Mouse (Mus musculus) thymus, postnatal 4 days (tissue): ENCODE measurements around the gene Ramp1.
A peak's percentile ranks its signal among the peaks of the same experiment; 100 is the strongest.

Experiments
- DNase-seq: peaks from one replicate; pipeline ENCODE4 v3.0.0; 2021

Ramp1 gene

DNA sequence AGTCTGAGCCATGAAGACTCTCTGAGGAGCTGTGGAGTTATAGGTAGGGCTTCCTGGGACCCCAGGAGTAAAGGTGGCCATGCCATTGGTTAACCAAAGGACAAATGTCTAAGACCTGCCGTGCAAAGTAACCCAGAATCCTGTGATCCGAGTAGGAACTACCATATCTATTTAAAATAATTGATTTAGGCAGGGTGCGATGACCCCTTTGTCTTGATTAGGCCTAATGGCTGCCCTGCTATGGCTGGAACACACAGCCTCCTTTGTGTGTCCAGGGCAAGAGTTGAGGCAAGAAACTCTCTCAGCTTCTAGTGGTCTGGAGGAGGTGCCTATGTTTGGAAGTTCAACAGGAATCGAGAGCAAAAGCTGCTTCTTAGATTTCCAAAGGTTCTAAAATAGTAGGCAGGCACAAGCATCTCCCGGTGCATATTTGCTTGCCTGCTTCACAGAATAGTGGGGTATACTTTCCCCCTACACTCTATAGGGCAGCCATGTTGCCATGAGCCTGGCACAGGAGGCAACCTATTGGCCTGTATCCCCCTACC, 24.7 kb downstream of the Ramp1 start:
- no peak for DNase-seq

DNA sequence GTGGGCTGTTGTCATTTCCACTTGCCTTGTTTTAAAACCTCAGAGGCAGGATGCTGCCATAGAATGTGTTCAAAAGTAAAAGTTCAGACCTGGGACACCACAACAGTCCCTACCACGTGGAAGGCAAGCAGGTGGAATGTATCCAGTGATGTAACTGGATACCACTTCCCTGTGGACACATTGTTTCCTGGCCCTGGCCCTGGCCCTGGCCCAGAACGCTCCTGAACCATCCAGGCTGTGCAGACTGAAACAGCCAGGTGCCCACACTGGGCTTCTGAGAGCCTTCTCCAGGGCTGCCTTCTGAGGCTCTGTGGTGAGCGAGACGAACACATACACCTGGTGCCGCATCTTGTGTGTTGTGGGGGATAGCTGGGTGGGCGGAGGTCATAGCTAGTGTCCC, 26.0 kb downstream of the Ramp1 start:
- DNase-seq: no peak

DNA sequence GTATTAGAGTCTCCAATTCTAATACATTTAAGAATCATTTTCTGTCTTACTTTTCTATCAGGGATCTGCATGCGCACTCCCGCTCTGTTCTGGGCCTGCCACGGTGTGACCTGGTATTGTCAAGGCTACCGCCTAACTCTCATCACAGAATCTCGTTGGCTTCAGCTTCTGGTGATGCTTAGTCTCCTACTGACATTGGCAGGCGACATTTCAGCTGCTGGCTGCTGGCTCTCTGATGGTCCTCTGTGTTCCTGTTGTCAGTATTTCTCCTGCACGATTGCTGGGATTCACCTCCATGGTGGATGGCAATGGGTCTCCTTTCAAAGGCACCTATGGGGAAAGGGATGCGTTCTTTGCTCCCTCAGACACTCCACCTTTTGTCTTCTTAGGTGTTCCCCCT, 26.7 kb downstream of the Ramp1 start:
- DNase-seq: no peak

DNA sequence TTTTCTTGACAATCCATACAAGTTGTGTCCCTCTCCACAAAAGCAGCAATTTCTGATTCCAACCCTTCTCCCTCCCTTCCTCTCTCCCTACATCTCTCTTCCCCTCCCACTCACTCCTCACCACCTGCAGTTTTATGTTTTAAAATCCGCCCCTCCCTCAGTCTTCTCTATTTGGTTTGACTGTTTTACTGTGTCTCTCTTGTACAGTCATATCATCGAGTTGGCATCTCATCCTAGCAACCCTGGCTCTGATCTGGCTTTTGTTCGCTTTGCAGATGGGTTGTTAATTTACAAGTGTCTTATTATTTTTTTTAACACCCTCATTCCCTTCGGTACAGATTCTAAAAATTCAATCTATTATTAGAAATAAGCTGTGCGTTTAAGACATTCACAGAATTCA, 27.3 kb downstream of the Ramp1 start:
- DNase-seq: no peak

DNA sequence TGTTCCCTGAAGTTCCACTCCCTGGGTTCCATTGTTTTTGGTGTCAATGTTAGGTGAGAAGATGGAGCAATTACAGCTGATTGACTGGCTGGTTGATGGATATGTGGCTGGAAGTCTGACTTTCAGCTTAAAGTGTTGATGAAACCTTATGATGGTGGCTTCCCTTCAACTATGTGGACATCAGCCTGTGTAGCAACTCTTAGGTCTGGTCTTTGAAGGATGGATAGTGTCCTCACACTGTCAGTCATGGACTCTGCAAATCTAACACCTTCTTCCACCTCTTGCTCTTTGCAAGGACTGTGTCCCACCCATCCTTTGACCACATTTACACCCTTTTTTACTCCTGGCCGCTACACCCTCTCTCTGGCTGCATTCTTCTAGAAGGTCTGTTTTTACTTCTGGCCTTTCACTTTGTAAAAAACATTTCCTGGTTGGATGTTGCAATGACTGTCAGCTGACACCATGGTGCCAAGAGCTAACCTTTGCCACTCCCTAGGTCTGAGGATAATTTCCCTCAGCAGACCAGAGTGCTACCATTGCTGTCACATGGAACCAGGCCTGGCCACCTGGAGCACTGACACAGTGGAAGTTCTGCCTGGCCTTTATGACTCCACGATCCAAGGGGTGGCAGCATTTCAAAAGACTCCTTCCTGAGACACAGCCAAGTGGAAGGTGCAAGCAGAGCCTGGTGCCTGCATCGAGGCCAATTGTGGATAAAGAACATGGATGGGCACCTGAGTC, 27.9 kb downstream of the Ramp1 start:
- DNase-seq: no peak

DNA sequence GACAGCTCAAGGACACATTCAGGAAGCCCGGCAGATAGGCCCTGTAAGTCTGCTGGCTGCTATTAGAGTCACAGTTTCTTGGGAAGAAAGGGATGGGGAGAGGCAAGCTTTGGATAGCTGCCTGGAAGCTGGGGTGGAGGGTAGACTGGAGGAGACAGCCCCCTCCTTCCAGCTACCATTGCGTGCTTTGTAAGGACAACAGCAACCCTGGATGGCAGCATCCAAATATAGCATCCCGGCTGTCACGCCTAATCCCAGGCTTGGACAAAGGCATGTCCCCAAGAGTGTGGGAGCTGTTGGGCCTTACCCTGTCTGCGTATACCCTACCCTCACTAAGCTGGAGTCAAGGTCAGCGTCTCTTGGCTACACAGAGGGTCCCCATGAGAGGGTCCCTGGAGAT, 29.7 kb downstream of the Ramp1 start:
- DNase-seq: no peak

DNA sequence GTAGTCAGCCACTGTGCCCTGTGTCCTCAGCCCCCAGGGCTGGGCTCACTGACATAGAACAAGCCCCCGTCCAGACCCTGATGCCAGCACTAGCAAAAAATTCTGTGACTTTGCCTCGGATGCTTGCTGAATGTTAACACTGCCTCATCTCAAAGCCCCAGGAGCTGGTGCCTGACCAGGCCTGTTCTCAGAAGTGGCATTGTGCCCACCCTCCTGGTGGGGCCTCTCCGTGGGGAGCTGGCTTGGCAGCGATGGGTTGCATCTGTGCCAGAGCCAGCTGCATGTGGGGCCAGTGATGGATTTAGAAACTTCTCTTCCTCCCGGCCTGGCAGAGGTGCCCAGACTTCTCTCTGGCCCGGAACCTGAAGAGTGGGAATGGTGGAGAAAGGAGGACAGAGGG, 30.2 kb downstream of the Ramp1 start:
- DNase-seq: no peak

DNA sequence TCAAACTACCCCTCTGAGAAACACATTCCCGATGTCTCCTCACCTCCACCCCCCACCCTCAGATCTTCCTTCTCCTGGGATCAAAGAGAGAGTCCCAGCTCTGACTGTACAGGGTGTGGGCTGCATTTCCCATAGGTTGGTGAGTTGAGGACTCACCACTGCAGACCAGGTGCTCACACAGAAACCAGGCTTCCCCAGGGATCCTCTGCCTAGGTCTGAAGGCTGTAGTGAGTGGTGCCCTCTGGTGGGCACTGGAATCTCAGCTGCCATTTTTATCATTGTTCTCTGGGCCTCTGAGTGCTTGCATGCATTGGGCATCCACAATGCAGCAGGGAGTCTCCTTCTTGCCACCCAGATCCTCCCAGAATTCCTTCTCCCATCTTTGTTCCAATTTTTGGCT, 31.5 kb downstream of the Ramp1 start:
- peak; percentile 87 for DNase-seq

DNA sequence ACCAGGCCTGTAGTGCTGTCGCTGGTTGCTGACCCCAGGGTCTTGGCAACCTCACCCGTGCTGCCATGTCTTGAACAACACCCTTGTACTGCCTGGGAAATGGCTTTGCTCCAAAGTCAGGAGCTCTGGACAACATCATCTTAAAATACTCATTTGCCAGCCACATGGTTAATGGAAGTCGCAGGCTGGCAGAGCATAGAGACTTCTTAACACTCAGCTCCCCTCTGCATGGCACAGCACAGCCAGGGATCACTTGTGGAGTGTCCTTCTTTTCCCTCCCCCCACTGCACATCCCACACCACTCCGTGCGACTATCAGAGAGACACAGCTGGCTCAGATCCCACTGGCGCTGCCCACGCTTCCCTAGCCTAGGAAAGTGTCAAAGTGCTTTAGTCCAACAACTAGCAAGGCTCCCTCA, 32.0 kb downstream of the Ramp1 start:
- DNase-seq: no peak

DNA sequence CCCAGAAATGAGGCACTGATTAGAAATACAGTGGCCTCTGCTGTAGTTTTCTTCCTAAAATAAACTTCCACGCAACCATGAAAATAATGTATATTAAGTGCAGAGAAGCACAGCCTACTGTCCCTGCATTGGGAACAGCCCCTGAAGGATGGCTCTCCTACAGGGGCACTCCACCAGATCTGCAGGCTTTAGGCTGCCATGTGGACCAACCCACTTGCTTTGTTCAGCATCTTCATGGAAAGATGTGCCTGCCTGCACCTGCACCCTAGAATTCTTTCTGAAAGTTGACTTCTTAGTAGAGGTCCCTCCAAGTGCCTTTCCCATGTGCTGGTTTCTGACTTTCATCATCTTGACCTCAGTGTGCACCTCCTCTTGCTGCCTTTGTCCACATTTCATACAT, 35.6 kb downstream of the Ramp1 start:
- DNase-seq: no peak

DNA sequence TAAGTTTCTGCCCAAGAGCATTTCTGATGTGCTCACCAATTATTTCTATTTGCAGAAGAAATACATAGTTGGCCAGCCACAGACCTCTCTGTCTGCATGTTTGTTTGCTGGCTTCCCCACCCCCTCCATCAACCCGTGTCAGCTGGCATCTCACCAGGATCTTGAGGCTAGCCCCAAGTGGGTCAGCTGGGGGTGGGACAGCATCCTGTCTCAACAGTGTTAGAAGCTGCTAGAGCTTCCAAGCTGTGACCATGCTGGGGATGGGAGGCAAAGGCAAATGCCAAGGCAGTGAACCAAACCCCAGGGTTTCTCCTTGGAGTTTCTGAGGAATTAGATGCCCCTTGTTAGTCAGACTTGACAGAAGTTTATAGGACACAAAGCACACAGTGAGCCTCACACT, 36.4 kb downstream of the Ramp1 start:
- DNase-seq: no peak

DNA sequence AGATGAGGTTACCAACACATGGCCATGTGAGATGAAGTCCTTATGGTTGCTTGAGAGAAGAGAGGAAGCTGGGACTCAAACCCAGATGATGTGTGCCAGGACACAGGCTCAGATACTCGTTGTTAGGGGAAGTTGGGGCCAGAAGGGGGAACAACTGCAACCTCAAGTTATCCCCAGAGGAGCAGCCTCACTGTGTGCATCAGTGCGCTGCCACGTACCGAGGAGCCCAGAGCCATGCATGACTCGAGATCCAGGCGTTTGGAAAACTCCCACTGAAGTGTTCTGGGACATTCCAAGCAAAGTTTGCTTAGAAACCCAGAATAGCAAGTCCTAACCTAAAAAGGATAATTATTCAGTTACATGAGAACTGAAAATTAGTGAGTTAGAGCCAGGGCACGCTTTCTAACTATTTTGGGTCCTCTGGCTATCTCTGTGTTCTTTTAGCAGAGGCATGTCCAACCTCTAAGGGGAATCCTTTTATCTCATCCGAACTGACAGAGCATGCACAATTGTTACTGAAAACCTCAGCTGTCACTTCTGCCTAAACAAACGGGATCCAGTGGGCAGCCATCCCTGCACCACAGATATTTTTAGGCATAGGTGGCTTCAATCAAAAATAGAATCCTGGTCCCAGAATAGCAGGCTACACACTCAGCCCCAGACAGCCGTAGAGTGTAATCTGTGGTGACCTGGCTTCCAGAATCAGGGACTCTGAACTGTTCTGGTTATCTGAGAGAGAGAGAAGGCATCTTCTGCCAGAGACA, 37.1 kb downstream of the Ramp1 start:
- DNase-seq: no peak

DNA sequence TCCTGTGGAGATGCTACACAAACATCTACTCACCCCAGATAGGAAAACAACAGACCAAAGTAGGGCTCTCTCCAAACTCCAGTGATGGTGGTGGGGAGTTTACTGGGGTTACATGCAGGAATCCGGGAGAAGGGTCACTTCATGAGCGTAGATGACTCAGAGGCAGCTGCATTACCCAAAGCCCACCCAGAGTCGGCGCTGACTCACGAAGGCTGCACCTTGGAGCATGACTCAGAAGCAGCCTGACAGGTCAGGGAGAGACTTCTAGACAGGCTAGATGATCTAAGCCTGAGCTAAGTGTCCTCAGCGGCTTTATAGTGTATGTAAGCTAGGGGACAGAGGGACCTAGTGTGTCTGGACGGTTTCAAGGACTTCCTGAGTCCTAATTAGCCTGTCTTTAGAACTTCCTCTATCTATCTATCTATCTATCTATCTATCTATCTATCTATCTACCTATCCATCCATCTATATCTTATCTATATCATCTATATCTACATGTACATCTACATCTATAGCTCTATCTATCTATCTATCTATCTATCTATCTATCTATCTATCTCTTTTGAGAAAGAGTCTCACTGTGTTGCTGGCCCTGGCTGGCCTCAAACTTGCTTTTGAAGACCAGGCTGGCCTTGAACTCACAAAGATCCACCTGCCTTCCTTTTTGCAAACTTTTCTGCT, 40.2 kb downstream of the Ramp1 start:
- no peak for DNase-seq

DNA sequence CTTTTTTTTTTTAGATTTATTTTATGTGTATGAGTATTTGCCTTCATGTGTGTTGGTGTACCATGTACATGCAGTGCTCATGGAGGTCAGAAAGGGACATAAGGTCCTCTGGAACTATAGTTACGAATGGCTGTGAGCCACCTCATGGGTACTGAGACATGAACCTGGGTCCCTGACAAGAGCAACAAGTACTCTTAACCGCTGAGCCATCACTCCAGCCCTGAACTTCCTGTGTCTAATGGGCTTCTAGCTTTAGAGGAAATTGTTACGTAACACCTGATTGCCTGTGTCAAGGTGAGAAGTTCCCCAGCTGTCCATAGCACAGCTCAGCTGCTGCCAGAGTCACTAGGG, 40.7 kb downstream of the Ramp1 start:
- no peak for DNase-seq

DNA sequence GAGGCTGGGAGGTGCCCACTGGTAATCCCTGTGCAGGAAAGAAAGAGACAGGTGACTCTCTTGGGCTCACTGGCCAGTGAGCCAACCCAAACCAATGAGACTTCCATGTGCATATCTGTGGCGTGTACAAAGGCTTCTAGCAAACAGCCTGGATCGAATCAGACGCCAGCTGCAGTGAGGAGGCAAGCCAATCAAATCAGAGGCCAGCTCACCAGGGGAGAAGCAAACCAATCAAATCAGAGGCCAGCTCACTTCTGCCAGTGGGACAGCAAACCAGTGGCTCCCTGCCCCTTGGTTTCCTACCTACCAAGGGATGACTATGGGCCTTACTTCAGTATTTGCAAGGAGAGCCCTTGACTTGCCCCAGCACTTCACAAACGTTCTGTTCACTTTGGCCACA, 46.9 kb downstream of the Ramp1 start:
- DNase-seq: no peak

DNA sequence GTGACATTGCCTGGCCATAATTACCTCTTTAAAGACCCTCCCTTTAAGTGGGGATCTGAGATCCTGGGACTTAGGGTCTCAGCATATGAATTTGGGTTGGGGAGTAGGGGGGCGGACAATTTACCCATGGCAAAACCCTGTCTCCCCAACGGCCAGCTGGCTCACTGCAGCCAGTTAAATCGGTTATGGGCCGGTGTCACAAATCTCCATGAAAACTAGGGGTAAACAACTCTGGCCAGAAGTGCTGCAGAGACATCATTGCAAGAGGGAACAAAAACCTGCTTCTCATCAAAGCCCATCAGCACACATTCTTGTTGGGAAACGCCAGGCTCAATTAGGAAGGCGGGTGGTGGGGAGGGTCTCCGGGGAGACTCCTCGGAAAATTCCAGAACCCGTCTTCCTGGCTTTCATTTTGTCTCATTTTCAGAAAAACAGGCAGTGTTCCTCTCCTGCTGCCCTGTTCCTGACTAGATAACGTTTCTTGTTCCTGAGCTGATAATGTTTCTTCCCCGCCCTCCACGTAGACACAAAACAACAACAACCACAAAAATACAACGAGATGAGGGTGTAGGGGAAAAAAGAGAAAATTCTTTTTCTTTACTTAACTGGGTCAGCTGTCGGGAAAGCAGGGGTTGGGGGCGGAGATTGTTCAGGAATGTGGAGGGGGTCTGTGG, 47.9 kb downstream of the Ramp1 start:
- no peak for DNase-seq

DNA sequence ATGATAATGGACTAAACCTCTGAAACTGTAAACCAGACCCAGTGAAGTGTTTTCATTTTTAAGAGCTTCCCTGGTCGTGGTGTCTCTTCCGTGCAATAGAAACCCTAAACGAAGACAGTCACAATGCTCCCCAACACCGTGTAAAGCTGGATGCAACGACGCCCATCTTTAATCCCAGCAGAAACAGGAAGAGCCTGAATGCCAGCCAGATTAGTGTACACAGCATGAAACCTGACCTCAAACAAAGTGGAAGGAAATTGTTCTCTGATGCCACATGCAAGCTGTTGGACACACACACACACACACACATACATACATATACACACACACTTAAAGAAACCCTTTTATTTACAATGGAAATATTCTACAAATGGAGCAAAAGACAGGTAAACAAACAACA, 51.5 kb downstream of the Ramp1 start:
- DNase-seq: no peak

DNA sequence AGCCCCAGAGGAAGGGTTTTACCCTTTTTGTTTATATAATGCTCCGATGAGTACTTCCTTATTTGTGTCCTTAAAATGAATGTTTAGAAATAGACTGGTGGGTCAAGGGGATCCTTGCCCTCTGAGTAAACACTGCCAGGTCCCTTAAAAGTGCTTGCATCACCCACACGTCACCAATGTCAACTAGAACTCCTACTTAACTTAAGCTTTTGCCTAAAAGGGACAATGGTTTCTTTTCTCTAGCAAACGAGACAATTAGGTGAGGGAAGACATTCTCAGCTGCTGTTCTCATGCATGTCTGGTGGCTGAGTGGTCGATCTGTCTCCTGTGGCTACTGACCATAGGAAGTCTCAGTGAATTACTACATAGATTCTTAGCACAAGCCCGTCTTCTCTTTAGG, 52.3 kb downstream of the Ramp1 start:
- no peak for DNase-seq

DNA sequence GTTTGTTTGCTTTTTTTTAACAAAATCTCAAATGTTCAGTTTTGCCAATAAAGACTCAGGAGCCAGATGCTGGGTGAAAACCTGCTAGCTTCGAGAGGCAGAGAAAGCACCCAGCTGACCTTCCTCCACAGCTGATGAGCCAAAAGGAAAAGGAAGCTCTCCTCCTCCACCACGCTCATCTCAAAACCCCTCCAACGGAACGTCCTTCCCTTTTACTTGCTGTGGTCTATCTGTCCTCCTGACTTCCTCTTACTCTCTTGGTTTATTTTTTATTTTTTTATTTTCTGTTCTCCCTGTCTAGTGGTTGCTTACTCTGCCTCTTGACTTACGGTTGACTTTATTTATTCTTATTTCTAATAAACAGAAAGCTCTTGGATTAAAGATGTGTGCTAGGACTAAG, 55.8 kb downstream of the Ramp1 start:
- no peak for DNase-seq

DNA sequence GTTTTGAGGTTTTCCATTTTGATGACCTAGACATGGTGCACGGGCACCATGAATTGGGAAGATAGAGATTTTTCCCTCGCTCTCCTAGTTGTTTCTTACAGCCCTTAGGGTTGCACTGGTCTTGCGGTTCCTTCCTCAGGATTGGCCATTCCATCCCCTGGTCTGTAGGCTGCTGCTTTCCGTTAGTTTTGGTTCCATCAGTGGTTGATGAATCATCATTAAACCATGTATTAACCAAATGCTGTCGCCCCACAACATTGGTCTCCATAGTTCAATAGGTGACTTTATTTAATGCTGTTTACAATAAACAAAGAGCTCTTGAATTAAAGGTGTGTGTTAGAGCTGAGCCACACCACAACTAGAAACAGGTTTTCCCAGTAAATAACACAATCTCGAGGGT, 58.1 kb downstream of the Ramp1 start:
- no peak for DNase-seq

DNA sequence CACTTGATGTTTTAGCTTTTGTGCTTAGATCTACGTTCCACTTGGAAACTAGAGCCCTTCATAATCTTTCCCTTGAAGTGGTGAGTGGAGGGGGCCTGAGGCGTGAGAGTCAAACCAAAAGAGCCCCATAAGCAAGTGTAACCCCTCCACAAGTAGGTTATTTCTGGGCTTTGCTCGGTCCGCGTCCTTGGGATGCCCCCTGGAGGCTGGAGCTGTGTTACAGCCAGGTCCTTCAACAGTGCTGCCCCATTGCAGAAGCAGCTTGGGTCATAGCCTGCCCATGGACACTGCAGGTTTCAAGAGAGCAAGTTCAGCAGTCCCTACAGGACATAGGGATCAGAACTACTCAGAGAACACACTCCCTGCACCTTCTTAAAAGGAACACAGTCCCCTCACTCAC, 59.5 kb downstream of the Ramp1 start:
- peak; percentile 85 for DNase-seq

DNA sequence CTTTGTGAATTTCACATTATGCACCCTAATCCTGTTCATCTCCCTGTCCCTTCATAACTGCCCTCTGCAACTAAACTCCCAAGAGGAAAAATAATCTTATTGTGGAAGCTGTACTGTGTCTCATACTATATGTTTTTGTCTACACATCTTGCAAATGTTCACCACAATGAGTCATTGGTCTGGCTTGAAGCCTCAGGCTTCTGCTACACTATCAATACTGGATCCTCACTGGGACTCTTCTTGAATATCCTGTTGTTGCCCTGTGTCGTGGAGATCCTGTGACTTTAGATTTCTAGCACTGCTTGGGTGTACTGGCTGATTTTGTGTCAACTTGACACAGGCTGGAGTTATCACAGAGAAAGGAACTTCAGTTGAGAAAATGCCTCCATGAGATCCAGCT, 60.2 kb downstream of the Ramp1 start:
- DNase-seq: no peak

DNA sequence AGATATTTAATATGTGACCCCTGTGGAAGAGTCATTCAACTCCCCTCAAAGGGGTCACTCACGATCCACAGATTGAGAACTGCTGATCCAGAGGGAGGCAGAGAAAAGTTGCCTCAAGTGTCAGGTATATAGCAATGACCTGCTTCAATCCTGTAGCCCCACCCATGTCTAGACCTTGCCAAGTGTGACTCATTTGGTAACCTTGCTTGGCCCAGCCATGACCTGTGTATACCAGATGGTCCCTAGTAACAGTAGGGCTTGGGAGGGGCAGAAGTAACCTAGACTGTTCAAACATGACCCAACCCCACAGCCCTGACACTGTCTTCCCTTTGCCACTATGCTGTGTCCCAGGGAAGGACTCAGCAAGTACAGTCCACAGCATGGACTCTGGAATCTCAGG, 61.1 kb downstream of the Ramp1 start:
- DNase-seq: no peak
